Mouse (Mus musculus) gastrocnemius, adult 2 months (tissue): ENCODE measurements around the gene Atp11c. TPM values are rescaled to one million over a fixed set of nuclear protein-coding genes. Genes with fewer than 3 reads are reported as not detected.
A peak's percentile ranks its signal among the peaks of the same experiment; 100 is the strongest.

Experiments used
- DNase-seq: peaks from one replicate; pipeline ENCODE4 v3.0.0; 2022
- H3K27ac ChIP-seq: fragments of 200-600 bp; 2 replicates; pipeline ENCODE4 v1.8.1; 2022; ENCODE audit warnings: mild to moderate bottlenecking
- H3K4me3 ChIP-seq: fragments of 200-600 bp; 2 replicates; pipeline ENCODE4 v1.8.1; 2022; ENCODE audit warnings: mild to moderate bottlenecking, moderate library complexity
- CTCF ChIP-seq: fragments of 200-600 bp; IDR thresholded peaks from 2 replicates; pipeline ENCODE4 v1.8.1; 2022; ENCODE audit warnings: antibody characterized with exemption, mild to moderate bottlenecking, moderate library complexity
- intact Hi-C: fragments of 180-260 bp; cut with DNase I; formaldehyde crosslinking; loops from one replicate; pipeline ENCODE4 v1.15.1; 2025
- microRNA-seq: library from miRNA; unstranded; fragments of <30 nt; microRNA quantifications from one replicate; pipeline ENCODE4 v1.2.0, GENCODE M21; 2021
- total RNA-seq, 2 experiments: library from RNA; stranded (reverse); gene quantifications; 2 replicates each; pipeline ENCODE4 v1.2.3; 2021

Atp11c gene
- total RNA-seq, 2 experiments from 2014 or later, result 3.5 to 3.6 TPM

GRCm38 (mm10) chrX:60344991-60345390, 247.5 kb downstream of the Atp11c start:
- Histone ChIP-seq H3K4me3 (0 out of 2 replicates have a peak overlapping the region, but pooled peaks have one; percentile 2), H3K27ac (peak overlapping the region; percentile 75)
- no peak for TF ChIP-seq CTCF
- intact Hi-C loops, result no loop called here
- DNase-seq, result peak; percentile 22

- intact Hi-C loops, result loop anchor here (5.0 kb wide), 1 partner anchor 73 kb away; no protein-coding TSS in a partner anchor
- Histone ChIP-seq H3K4me3 (no peak overlapping the region), H3K27ac (no peak overlapping the region)
- DNase-seq, result no peak
- no peak for TF ChIP-seq CTCF
Measured at GRCm38 (mm10) chrX:60329735-60330134, 262.8 kb downstream of the Atp11c start.

- intact Hi-C loops, result no loop called here
- Histone ChIP-seq H3K27ac (no peak overlapping the region), H3K4me3 (no peak overlapping the region)
- DNase-seq, result no peak
- TF ChIP-seq CTCF, result no peak
Measured at GRCm38 (mm10) chrX:60321321-60321720, 271.2 kb downstream of the Atp11c start.

GRCm38 (mm10) chrX:60317661-60318060, 274.8 kb downstream of the Atp11c start:
- Histone ChIP-seq H3K4me3 (no peak overlapping the region), H3K27ac (no peak overlapping the region)
- TF ChIP-seq CTCF, result no peak
- no peak for DNase-seq
- intact Hi-C loops, result no loop called here

GRCm38 (mm10) chrX:60292335-60292734, 300.2 kb downstream of the Atp11c start:
- DNase-seq, result no peak
- no peak for TF ChIP-seq CTCF
- intact Hi-C loops, result no loop called here
- no peak overlapping the region for H3K27ac ChIP-seq
- no peak overlapping the region for H3K4me3 ChIP-seq

GRCm38 (mm10) chrX:60255346-60255745, 337.2 kb downstream of the Atp11c start:
- Histone ChIP-seq H3K27ac (no peak overlapping the region), H3K4me3 (no peak overlapping the region)
- intact Hi-C loops, result no loop called here
- no peak for DNase-seq
- no peak for TF ChIP-seq CTCF

GRCm38 (mm10) chrX:60187726-60188125, 404.8 kb downstream of the Atp11c start:
- no peak for TF ChIP-seq CTCF
- intact Hi-C loops, result no loop called here
- H3K27ac ChIP-seq, result no peak overlapping the region
- DNase-seq, result no peak
- H3K4me3 ChIP-seq, result no peak overlapping the region

GRCm38 (mm10) chrX:60182611-60183010, 409.9 kb downstream of the Atp11c start:
- Histone ChIP-seq H3K27ac (no peak overlapping the region), H3K4me3 (no peak overlapping the region)
- TF ChIP-seq CTCF, result no peak
- intact Hi-C loops, result no loop called here
- no peak for DNase-seq

GRCm38 (mm10) chrX:60178744-60179458, 413.6 kb downstream of the Atp11c start, which contains the start of gene Mcf2:
TSS of gene Mcf2 (minus strand) at chrX:60179089.
- no peak for TF ChIP-seq CTCF
- peak; percentile 16 for DNase-seq
- intact Hi-C loops, result no loop called here
- peak within 1 kb of the TSS; percentile 49 for H3K4me3 ChIP-seq
- no peak within 1 kb of the TSS for H3K27ac ChIP-seq

GRCm38 (mm10) chrX:60178025-60178743, 414.3 kb downstream of the Atp11c start:
- intact Hi-C loops, result no loop called here
- TF ChIP-seq CTCF, result no peak
- DNase-seq, result no peak
- Histone ChIP-seq H3K4me3 (peak overlapping the region; percentile 49), H3K27ac (no peak overlapping the region)

Small RNAs within 50 kb of the gene (microRNA-seq; reads per million reads assigned to microRNA genes)
- gene Mir505, result 24.6 reads per million, percentile 20 among the genes with 10 or more reads in this experiment

Other genes with a start within 250 kb of the Atp11c start
- gene Gm7073, start 53.4 kb downstream of the Atp11c start, total RNA-seq, result not detected